24 mouse cellular contexts compared by ENCODE assay signal in the genomic region with DNA sequence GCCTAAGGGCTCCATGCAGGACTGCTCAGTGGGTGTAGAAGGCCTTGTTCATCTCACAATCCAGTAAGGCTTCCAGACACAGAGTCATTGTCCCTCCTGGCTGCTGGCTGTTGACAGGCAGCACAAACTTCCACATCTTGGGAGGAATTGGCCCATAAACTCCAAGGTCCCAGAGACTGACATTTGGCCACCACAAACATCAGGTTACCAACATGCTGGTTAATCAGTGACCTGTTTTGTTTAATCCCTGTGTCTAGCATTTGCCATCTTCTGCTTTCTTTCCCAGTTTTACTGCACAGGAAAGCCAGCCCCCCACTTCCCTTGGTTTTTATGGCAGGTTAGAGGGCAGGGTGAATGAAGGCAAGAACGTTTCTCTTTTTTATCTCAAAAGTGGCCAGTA.
DNase-seq lines count a peak whose midpoint lies in the region; ATAC-seq lines count a peak whose summit lies in the region.
"Had no signal": no experiment of that assay in that cellular context is flagged by ENCODE, and none has a peak within 500 bp of the region (broad histone marks: within the 10 kb centered on the region; RNA-seq: fewer than 3 reads in every experiment).

No protein-coding gene starts in this region.

- H3K9ac ChIP-seq in hindbrain, embryonic 13.5 days = no peak overlapping the region
- no peak overlapping the region for H3K9ac ChIP-seq in hindbrain, embryonic 12.5 days
- no peak overlapping the region for H3K9ac ChIP-seq in midbrain, embryonic 11.5 days (ENCODE audit: low read length)
- H3K9ac ChIP-seq in midbrain, embryonic 16.5 days (ENCODE audit: low read depth, low read length) = no peak overlapping the region
- H3K9ac ChIP-seq in kidney, embryonic 15.5 days = no peak overlapping the region
- H3K9ac ChIP-seq in liver, embryonic 12.5 days = no peak overlapping the region
- H3K9ac ChIP-seq: hindbrain, embryonic 14.5 days; limb, embryonic 13.5 days; liver, postnatal 0 days; midbrain, embryonic 12.5 days; neural tube, embryonic 15.5 days; stomach, embryonic 15.5 days had no signal

- 10% methylated on average over 1 of the region's 1 CpGs for WGBS in hindbrain, embryonic 13.5 days
- WGBS in hindbrain, embryonic 12.5 days = 10% methylated on average over 1 of the region's 1 CpGs
- 21% methylated on average over 1 of the region's 1 CpGs for WGBS in midbrain, embryonic 11.5 days
- WGBS in midbrain, embryonic 16.5 days = 18% methylated on average over 1 of the region's 1 CpGs
- WGBS in kidney, embryonic 15.5 days = 0% methylated on average over 1 of the region's 1 CpGs
- WGBS in liver, embryonic 12.5 days (ENCODE audit: insufficient replicate concordance) = 8% methylated on average over 1 of the region's 1 CpGs

- peaks cover 52% of the 10 kb centered on the region for H3K4me1 ChIP-seq in hindbrain, embryonic 13.5 days (replicated peaks)
- H3K4me1 ChIP-seq in hindbrain, embryonic 12.5 days = peaks cover 28% of the 10 kb centered on the region
- peaks cover 6% of the 10 kb centered on the region for H3K4me1 ChIP-seq in midbrain, embryonic 11.5 days (ENCODE audit: control insufficient read depth, insufficient read depth, low read length)
- H3K4me1 ChIP-seq in midbrain, embryonic 16.5 days (ENCODE audit: control insufficient read depth, insufficient read depth, low read length) = peaks cover 16% of the 10 kb centered on the region
- H3K4me1 ChIP-seq in kidney, embryonic 15.5 days = peaks cover 8% of the 10 kb centered on the region; the same call in 1 of the 2 replicates
- no peaks in the 10 kb centered on the region for H3K4me1 ChIP-seq in liver, embryonic 12.5 days
- H3K4me1 ChIP-seq: limb, embryonic 13.5 days; stomach, embryonic 15.5 days had no signal

- no peak overlapping the region for H3K4me3 ChIP-seq in hindbrain, embryonic 13.5 days
- H3K4me3 ChIP-seq in hindbrain, embryonic 12.5 days = no peak overlapping the region
- no peak overlapping the region for H3K4me3 ChIP-seq in midbrain, embryonic 11.5 days (ENCODE audit: low read depth, low read length)
- H3K4me3 ChIP-seq in midbrain, embryonic 16.5 days (ENCODE audit: low read depth, low read length) = no peak overlapping the region
- no peak overlapping the region for H3K4me3 ChIP-seq in kidney, embryonic 15.5 days (replicated peaks)
- H3K4me3 ChIP-seq in liver, embryonic 12.5 days = no peak overlapping the region
- H3K4me3 ChIP-seq: erythroblast, embryonic 14.5 days; gastrocnemius, adult 2 months; limb, embryonic 13.5 days; midbrain, embryonic 12.5 days; neural tube, embryonic 15.5 days; stomach, embryonic 15.5 days had no signal

- H3K27me3 ChIP-seq in hindbrain, embryonic 13.5 days = peaks cover 64% of the 10 kb centered on the region
- H3K27me3 ChIP-seq in hindbrain, embryonic 12.5 days = peaks cover 45% of the 10 kb centered on the region
- peaks cover 8% of the 10 kb centered on the region for H3K27me3 ChIP-seq in midbrain, embryonic 11.5 days (ENCODE audit: control insufficient read depth, insufficient read depth, low read length)
- H3K27me3 ChIP-seq in midbrain, embryonic 16.5 days (ENCODE audit: control insufficient read depth, insufficient read depth, low read depth, low read length) = peaks cover 7% of the 10 kb centered on the region; the same call in 1 of the 2 replicates
- H3K27me3 ChIP-seq in kidney, embryonic 15.5 days = peaks cover 18% of the 10 kb centered on the region; the same call in 1 of the 2 replicates
- H3K27me3 ChIP-seq in liver, embryonic 12.5 days (replicated peaks) = 0 out of 2 replicates have a peak, but pooled peaks cover 4% of the 10 kb centered on the region
- H3K27me3 ChIP-seq: stomach, embryonic 15.5 days had no signal

- peak overlapping the region; percentile 70; the same call in 1 of the 2 replicates for H3K27ac ChIP-seq in hindbrain, embryonic 13.5 days
- no peak overlapping the region for H3K27ac ChIP-seq in hindbrain, embryonic 12.5 days
- no peak overlapping the region for H3K27ac ChIP-seq in midbrain, embryonic 11.5 days (ENCODE audit: low read depth, low read length)
- H3K27ac ChIP-seq in midbrain, embryonic 16.5 days (ENCODE audit: low read length) = no peak overlapping the region
- no peak overlapping the region for H3K27ac ChIP-seq in kidney, embryonic 15.5 days
- no peak overlapping the region for H3K27ac ChIP-seq in liver, embryonic 12.5 days
- H3K27ac ChIP-seq: gastrocnemius, adult 2 months; hindbrain, embryonic 14.5 days; limb, embryonic 13.5 days; midbrain, embryonic 12.5 days; neural tube, embryonic 15.5 days; stomach, embryonic 15.5 days had no signal

- DNase-seq in midbrain, embryonic 11.5 days (ENCODE audit: low spot score, missing footprints) = peak; percentile 57
- DNase-seq in yolk sac, embryonic 10.5 days (ENCODE audit: low spot score) = peak; percentile 25
- DNase-seq: adrenal gland, postnatal 25 days; cerebellum, adult 18-20 months; cerebellum, postnatal 14 days; gastrocnemius, adult 2 months; gastrocnemius, postnatal 36 days; liver, postnatal 0 days; lung, postnatal 36 days; right cerebral cortex, postnatal 25 days; thymus, postnatal 25 days had no signal

- no peak for ATAC-seq in hindbrain, embryonic 13.5 days (ENCODE audit: low FRiP score)
- ATAC-seq in hindbrain, embryonic 12.5 days (ENCODE audit: low FRiP score) = no peak
- no peak for ATAC-seq in midbrain, embryonic 11.5 days (ENCODE audit: low FRiP score)
- no peak for ATAC-seq in midbrain, embryonic 16.5 days
- peak; percentile 55 for ATAC-seq in kidney, embryonic 15.5 days (replicated peaks; ENCODE audit: low FRiP score)
- ATAC-seq in liver, embryonic 12.5 days = no peak
- ATAC-seq: CD4-positive, CD25-positive, alpha-beta regulatory T cell, adult 4 months; liver, postnatal 0 days had no signal

- no peaks in the 10 kb centered on the region for H3K9me3 ChIP-seq in hindbrain, embryonic 13.5 days
- H3K9me3 ChIP-seq in hindbrain, embryonic 12.5 days (replicated peaks) = no peaks in the 10 kb centered on the region
- no peaks in the 10 kb centered on the region for H3K9me3 ChIP-seq in midbrain, embryonic 11.5 days (ENCODE audit: control insufficient read depth, low read length)
- H3K9me3 ChIP-seq in midbrain, embryonic 16.5 days (replicated peaks; ENCODE audit: control insufficient read depth, low read length, poor library complexity, severe bottlenecking) = no peaks in the 10 kb centered on the region
- H3K9me3 ChIP-seq in kidney, embryonic 15.5 days (replicated peaks) = no peaks in the 10 kb centered on the region
- no peaks in the 10 kb centered on the region for H3K9me3 ChIP-seq in liver, embryonic 12.5 days (replicated peaks)
- H3K9me3 ChIP-seq: limb, embryonic 13.5 days; midbrain, embryonic 12.5 days; neural tube, embryonic 15.5 days; stomach, embryonic 15.5 days had no signal

- no peaks in the 10 kb centered on the region for H3K36me3 ChIP-seq in hindbrain, embryonic 13.5 days
- no peaks in the 10 kb centered on the region for H3K36me3 ChIP-seq in hindbrain, embryonic 12.5 days
- H3K36me3 ChIP-seq in midbrain, embryonic 11.5 days (ENCODE audit: control insufficient read depth, insufficient read depth, low read length) = no peaks in the 10 kb centered on the region
- no peaks in the 10 kb centered on the region for H3K36me3 ChIP-seq in midbrain, embryonic 16.5 days (ENCODE audit: control insufficient read depth, insufficient read depth, low read length)
- H3K36me3 ChIP-seq in kidney, embryonic 15.5 days = no peaks in the 10 kb centered on the region
- H3K36me3 ChIP-seq in liver, embryonic 12.5 days = no peaks in the 10 kb centered on the region
- H3K36me3 ChIP-seq: limb, embryonic 13.5 days; midbrain, embryonic 12.5 days; neural tube, embryonic 15.5 days; stomach, embryonic 15.5 days had no signal

- no peak overlapping the region for H3K4me2 ChIP-seq in hindbrain, embryonic 13.5 days
- no peak overlapping the region for H3K4me2 ChIP-seq in hindbrain, embryonic 12.5 days (replicated peaks)
- H3K4me2 ChIP-seq in midbrain, embryonic 11.5 days = no peak overlapping the region
- H3K4me2 ChIP-seq in midbrain, embryonic 16.5 days (ENCODE audit: low read length) = no peak overlapping the region
- no peak overlapping the region for H3K4me2 ChIP-seq in kidney, embryonic 15.5 days
- H3K4me2 ChIP-seq in liver, embryonic 12.5 days = no peak overlapping the region
- H3K4me2 ChIP-seq: hindbrain, embryonic 14.5 days; limb, embryonic 13.5 days; liver, embryonic 11.5 days; midbrain, embryonic 12.5 days; stomach, embryonic 15.5 days had no signal
